Mouse (Mus musculus) urinary bladder, postnatal 10 days (tissue): ENCODE results near the gene Fbn1.

ENCODE experiments used
- DNase-seq: peaks from one replicate; pipeline ENCODE4 v3.0.0; 2022; ENCODE audit warnings: low spot score

Fbn1 gene

DNA sequence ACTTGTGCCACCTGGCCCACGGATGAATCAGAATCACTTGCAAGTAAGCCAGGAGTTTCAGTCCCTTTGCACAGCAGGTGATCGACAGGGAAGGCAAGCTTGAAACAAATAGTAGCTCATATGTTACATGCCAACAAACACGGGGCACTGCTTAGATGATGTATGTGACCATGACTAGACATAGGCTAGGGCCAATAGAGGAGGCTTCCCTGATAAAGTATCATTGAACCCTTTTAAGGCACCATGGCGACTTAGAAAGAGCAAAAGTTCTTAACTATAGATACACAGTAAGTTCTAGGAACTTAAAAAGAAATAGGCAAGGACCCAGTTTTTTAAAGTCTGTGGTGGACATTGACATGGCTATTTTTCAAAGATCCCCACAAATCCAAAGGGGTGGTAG is at the start of gene Fbn1:
Fbn1 (minus strand) TSS at position 101 of the 400 bp plus-strand sequence.
- no peak for DNase-seq

GRCm38 (mm10) chr2:125555830-125556229 is 48.0 kb upstream of the Fbn1 start:
- no peak for DNase-seq

DNA sequence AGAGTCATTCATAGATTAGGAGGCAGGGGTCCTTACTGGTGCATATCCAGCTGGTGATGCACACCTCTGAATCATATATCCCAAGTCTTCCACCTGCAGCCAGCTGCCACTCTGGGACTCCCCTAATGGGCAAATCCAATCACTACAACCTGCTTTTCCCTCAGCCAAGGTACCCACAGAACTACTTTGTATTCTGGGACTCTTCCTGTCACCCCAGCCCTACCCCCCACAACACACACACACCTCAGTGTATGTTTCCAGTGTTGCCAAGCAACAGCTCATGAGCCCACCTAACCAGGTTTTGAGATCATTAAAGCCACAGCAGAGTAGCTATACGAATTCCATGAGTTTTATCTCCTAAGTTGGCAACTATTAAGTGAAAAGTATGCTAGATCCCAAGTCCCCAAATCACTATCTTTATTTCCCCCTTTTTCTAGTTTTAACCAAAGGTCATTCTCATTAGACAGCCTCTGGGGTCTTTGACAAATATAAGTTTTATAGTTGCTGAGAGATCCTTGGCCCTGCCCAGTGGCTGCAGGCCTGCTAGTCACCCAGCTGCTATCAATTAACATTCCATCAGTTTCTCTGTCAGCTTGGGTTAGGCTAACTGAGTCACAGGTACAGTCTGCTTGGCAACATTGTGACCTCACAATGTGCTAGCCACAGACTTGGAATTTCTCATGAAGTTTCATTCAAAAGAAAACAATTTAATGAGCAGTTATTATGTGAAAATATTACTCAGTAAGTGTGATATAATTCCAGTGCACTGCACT is 41.2 kb upstream of the Fbn1 start:
- DNase-seq = no peak

DNA sequence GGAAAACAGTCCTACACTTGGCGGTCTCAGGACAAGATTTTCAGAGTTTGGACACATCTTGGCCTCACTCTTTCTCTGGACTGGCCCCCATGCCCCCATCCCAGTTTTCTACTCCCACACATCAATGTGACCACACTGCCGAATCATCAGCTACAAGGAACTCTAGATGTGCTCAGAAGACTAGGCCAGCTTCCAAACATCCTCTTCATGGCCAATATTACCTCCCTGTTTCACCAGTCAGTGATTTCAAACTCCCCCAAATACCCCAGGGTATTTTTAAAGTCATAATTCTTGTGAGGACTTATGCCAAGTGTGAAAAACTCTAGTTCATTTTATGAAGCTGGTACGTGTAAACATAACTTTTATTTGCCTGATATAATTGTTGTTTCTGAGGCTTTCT is 37.2 kb upstream of the Fbn1 start:
- no peak for DNase-seq

- no peak for DNase-seq
These were observed 35.9 kb upstream of the Fbn1 start for GRCm38 (mm10) chr2:125543646-125544045.

GRCm38 (mm10) chr2:125541451-125541850 is 33.7 kb upstream of the Fbn1 start:
- no peak for DNase-seq

DNA sequence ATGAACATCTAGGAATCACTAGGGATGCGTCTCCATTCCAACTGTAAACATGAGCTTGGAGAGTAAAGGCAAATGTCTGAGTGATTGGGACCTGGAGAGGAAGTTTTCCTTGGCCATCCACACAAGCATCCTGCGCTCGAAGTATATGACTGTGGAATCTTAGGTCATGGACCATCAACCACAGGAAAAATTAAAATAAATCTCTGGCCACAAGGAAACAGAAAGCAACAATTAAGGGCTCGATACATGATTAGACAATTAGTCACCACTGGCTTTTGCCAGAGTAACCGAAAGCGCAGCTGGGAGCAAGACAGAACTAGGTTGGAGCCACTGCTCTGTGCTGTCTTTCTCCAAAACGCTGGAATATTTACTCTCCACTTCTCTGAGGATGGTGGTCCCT is 32.8 kb upstream of the Fbn1 start:
- no peak for DNase-seq

DNA sequence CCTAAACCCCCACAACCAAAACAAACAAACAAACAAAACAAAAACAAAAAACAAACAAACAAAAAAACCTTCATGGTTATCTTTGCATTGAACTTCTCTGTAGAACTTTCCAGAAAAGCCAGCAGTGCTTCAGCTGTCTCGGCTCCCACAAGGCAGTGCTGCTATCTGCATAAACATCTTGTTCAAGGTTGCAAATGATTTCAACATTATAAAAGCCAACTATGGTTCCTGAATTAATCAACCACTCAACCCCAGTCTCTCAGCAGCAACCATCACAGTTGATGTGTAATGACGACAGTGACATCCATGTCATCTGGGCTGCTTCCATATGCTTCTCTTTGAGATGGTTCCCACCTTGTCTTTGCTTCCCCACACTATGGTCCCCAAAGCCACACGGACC is 31.8 kb upstream of the Fbn1 start:
- DNase-seq = no peak

- DNase-seq = no peak
These were observed 22.9 kb upstream of the Fbn1 start for GRCm38 (mm10) chr2:125530665-125531064.

- DNase-seq = no peak
These were observed 18.8 kb upstream of the Fbn1 start for GRCm38 (mm10) chr2:125526566-125526965.

DNA sequence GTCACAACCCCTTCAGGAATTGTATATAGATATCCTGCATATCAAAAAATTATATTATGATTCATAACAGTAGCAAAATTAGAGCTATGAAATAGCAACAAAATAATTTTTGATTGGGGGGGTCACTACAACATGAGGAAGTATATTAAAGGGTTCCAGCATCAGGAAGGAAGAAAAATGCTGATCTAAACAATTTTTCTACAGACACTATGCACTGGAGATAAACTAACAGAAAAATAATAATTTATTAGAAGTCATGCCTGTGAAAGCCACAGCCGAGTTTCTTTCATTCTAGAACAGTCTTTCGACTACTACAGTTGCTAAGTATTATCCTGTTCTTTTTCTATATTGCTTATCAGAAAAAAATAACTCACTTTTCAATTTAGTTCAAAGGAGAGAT is 17.7 kb upstream of the Fbn1 start:
- DNase-seq = no peak

GRCm38 (mm10) chr2:125516594-125516993 is 8.8 kb upstream of the Fbn1 start:
- no peak for DNase-seq

DNA sequence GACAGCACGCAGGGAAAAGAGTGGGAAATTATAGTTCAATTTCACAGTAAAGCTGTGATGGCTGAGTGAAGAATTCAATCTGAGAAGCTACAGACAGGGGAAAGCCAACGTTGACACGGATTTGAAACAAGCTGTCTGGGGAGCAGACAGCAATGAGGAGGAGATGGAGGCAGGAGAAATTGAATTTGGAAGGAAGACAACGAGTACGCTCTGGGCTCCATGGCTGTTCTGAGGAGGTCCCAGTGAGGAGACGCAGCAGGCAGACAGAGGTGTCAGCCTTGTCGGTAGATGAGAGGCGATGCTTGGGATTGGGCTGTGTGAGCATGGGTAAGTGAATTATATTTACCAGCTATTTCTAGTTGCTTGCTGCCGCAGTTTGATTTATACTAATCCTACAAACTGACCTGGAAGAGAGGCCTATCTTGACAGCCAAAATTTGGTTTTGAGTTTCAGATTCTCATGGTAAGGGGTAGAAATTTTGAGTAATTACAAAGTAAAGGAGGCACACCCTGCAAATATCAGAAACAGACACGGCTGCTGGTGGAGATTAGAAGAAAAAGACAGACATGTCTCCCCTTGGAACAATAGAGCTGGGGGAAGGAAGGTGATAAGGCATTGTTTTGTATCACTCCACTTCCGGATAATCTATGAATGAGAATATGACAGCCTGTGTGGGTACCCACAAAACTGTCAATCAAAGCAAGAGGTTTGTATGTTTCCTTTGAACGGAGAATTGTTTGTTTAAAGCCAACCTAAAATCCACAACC is 7.7 kb upstream of the Fbn1 start:
- no peak for DNase-seq

- DNase-seq = no peak
These were observed 6.6 kb upstream of the Fbn1 start for GRCm38 (mm10) chr2:125514391-125514790.

DNA sequence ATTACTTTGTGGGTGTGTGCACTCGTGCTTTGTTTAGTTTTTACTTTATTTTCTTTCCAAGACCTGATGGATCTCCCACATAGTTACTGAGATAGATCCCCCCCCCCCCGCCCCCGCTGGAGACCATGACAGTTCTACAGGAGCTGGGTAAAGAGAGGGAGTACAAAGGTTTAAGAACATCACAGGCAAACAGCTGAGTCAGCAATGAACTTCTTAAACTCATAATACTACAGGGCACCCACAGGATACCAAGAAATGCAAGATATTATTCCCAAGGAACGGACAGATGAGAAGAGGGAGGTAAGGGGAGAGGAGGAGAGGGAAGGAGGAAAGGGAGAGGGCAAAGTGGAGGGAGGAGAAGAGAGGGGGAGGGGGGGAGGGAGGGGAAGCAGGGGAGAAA is 4.8 kb upstream of the Fbn1 start:
- no peak for DNase-seq

DNA sequence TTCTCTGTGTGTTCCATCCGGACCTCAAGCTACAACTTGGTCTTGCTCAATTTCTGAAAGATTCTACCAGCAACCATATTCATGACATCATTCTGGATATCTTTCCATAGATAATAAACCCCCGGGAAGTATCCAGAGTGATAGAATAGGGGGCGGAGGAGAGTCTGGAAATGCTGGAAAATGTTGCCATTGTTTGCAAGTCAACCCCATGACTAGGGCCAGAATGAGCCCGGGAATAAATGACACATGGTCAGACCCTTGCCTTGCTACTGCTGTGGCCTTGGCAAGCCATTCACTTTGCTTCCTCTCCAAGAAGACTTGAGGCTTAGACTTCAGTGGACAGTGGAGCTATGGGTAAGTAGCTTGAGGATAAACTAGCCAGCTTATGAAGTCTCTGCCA is 4.1 kb upstream of the Fbn1 start:
- DNase-seq = no peak

GRCm38 (mm10) chr2:125510752-125511151 is 3.0 kb upstream of the Fbn1 start:
- no peak for DNase-seq

DNA sequence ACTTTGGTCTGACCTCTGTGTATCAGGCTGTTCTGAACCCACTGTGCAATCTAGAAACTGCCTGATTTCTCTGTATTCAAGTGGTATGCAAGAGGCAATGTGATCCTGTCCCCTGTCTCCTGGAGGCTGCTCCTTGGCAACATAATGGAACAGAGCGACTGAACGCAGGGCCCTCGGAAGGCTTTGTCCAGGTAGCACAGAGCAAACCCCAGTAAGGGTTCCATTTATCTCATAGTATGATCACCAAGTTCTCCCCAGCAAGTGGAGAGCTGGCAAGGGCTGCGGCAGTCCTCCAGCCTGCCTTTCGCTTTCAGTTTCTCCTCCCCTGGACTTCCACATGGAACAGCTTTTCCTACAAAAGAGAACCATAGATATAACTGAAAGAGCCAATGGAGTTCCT is 588 bp upstream of the Fbn1 start:
- DNase-seq = no peak

DNA sequence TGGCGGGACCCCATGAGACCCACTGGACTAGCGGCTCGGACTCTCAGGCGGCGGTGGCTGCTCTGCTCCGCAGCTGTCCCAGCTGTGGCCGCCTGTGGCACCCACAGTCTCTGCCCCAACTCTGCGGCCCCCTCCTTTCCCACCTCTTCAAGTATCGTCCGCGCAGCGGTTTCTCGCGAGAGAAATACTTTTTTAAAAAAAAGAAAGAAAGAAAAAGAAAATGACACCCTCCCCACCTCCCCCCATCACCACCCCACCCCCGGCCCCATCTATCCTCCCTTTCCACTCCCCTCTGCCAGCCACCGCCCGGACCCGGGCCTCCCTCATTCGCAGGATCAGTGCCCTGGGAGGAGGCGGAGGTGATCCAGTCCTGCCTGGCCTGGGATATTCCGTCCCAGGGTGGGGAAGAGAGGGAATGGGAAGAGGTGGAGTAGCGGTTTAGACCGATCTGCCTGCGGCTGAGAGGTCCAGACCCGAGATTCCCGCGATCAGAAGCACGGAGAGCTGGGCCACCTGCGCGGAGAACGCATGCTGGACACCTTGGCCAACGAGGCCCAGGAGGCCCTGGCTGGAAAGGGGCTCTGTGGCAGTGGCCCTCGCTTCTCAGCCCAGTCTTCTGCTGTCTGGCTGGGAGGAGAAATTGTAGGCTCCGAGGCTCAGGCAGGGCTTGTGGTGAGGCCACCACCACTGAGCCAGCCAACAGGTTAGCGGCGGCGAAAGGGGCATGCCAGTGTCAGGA is 1.3 kb downstream of the Fbn1 start:
- peak; percentile 21 for DNase-seq

DNA sequence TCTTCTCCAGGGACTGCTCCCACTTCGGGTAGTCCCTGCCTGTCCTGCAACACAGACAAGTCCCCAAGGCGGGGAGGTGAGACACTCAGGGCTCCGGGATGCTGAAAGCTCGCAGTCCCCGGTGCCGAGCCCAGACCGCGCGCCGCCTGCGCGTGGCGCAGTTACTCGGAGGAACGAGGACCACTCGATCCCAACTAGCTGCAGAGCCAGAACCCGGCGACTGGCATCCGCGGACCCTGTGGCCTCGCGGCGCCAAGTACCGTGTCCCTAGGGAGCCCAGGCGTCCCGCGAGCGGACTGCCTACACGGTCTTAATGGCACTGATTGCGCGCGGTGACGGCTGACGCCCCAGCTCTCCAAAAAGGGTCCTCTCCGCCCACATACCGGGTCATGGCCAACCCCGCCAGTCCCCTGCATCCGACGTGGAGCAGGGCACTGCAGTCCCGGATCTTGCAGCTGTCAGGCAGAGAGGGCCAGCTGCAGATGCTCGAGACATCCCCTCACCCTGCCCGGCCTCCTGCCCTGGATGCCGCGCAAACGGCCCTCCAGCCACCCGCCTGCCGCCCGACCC is 2.0 kb downstream of the Fbn1 start:
- no peak for DNase-seq

GRCm38 (mm10) chr2:125505006-125505745 is 2.6 kb downstream of the Fbn1 start, which contains the start of gene Gm9913:
Gene Gm9913 (plus strand): TSS chr2:125505089.
- no peak for DNase-seq

- no peak for DNase-seq
These were observed 6.3 kb downstream of the Fbn1 start for GRCm38 (mm10) chr2:125501526-125501925.
